Mouse (Mus musculus) lung, postnatal 10 days (tissue): ENCODE data around the gene Gucd1.
"Not testable (repeated sequence)": the region's sequence is repeated elsewhere in the genome, so short reads cannot be mapped to it uniquely, and the experiment has no call there.

ENCODE experiments used
- DNase-seq: peaks from one replicate; pipeline ENCODE4 v3.0.0; 2021

Gucd1 gene

GRCm38 (mm10) chr10:75458329-75458728 is 59.4 kb downstream of the Gucd1 start:
- DNase-seq = no peak

GRCm38 (mm10) chr10:75457852-75458251 is 59.9 kb downstream of the Gucd1 start:
- DNase-seq = peak; percentile 44

- DNase-seq = not testable (repeated sequence)
Measured at GRCm38 (mm10) chr10:75456061-75456831, 61.5 kb downstream of the Gucd1 start.

- DNase-seq = peak; percentile 81
Measured at GRCm38 (mm10) chr10:75451036-75451786, 66.6 kb downstream of the Gucd1 start.

- no peak for DNase-seq
Measured at GRCm38 (mm10) chr10:75450331-75450730, 67.4 kb downstream of the Gucd1 start.

GRCm38 (mm10) chr10:75448806-75449420 is 68.9 kb downstream of the Gucd1 start:
- no peak for DNase-seq

GRCm38 (mm10) chr10:75447489-75447888 is 70.3 kb downstream of the Gucd1 start:
- DNase-seq = no peak

- DNase-seq = peak; percentile 36
Measured at GRCm38 (mm10) chr10:75446501-75447083, 71.2 kb downstream of the Gucd1 start.

GRCm38 (mm10) chr10:75445030-75445429 is 72.7 kb downstream of the Gucd1 start:
- no peak for DNase-seq

GRCm38 (mm10) chr10:75444111-75444826 is 73.5 kb downstream of the Gucd1 start:
- DNase-seq = peak; percentile 60

GRCm38 (mm10) chr10:75443017-75443416 is 74.8 kb downstream of the Gucd1 start:
- DNase-seq = no peak

GRCm38 (mm10) chr10:75441800-75442199 is 76.0 kb downstream of the Gucd1 start:
- no peak for DNase-seq

- no peak for DNase-seq
Measured at GRCm38 (mm10) chr10:75440756-75441155, 77.0 kb downstream of the Gucd1 start.

GRCm38 (mm10) chr10:75439211-75439811 is 78.5 kb downstream of the Gucd1 start:
- peak; percentile 59 for DNase-seq

GRCm38 (mm10) chr10:75438132-75438810 is 79.5 kb downstream of the Gucd1 start:
- peak; percentile 84 for DNase-seq

GRCm38 (mm10) chr10:75437284-75437683 is 80.5 kb downstream of the Gucd1 start:
- no peak for DNase-seq

- DNase-seq = peak; percentile 92
Measured at GRCm38 (mm10) chr10:75436604-75437217, 81.1 kb downstream of the Gucd1 start.

GRCm38 (mm10) chr10:75430633-75431032 is 87.1 kb downstream of the Gucd1 start:
- no peak for DNase-seq

- no peak for DNase-seq
Measured at GRCm38 (mm10) chr10:75430147-75430537, 87.6 kb downstream of the Gucd1 start.

- DNase-seq = no peak
Measured at GRCm38 (mm10) chr10:75429522-75430146, 88.1 kb downstream of the Gucd1 start.

GRCm38 (mm10) chr10:75429004-75429380 is 88.8 kb downstream of the Gucd1 start:
- DNase-seq = no peak
